Mouse (Mus musculus): ENCODE data around the gene Ube2s. TPM values are rescaled to one million over a fixed set of nuclear protein-coding genes. Genes with fewer than 3 reads are reported as not detected.
A peak's percentile ranks its signal among the peaks of the same experiment; 100 is the strongest.
"Not testable (repeated sequence)": the region's sequence is repeated elsewhere in the genome, so short reads cannot be mapped to it uniquely, and the experiment has no call there.

Ube2s gene
- polyA plus RNA-seq, 1 experiment: 131 TPM

- TF ChIP-seq POLR2A (IDR thresholded peaks at IDR 0.05; ENCODE audit: borderline replicate concordance, low read depth, low read length): no peak
- no peak for TF ChIP-seq CTCF (IDR thresholded peaks at IDR 0.05; ENCODE audit: low read depth, low read length)
- Histone ChIP-seq H3K27ac (ENCODE audit: insufficient read depth, low read depth, low read length) (no peak overlapping the region), H3K4me1 (ENCODE audit: control insufficient read depth, insufficient read depth, low read length) (no peaks in the 10 kb centered on the region), H3K4me3 (ENCODE audit: insufficient read depth, low read length) (no peak overlapping the region)
These were observed 9.9 kb upstream of the Ube2s start for GRCm38 (mm10) chr7:4822162-4822907.

DNA sequence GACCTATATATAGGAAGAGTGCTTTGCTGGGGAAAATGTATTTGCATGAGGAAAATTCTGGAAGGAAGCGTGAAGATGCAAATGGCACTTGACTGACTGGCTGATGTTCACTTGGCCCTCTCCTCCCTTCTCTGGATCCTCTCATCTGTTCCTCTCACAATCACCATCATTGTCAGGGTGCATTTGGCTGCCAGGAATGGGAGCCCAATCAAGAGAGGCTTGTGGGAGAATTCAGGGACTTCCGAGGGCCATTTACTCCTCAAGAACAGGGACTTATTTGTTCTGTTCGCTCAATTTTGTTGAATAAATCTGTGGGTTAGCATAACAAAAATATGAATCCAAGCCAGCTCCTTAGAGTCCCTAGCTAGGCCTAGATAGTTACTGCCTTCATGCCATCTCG is 9.3 kb upstream of the Ube2s start:
- Histone ChIP-seq H3K27ac (ENCODE audit: insufficient read depth, low read depth, low read length) (no peak overlapping the region), H3K4me1 (ENCODE audit: control insufficient read depth, insufficient read depth, low read length) (peaks cover 2% of the 10 kb centered on the region), H3K4me3 (ENCODE audit: insufficient read depth, low read length) (no peak overlapping the region)
- TF ChIP-seq CTCF (IDR thresholded peaks at IDR 0.05; ENCODE audit: low read depth, low read length) (no peak), POLR2A (IDR thresholded peaks at IDR 0.05; ENCODE audit: borderline replicate concordance, low read depth, low read length) (no peak)

DNA sequence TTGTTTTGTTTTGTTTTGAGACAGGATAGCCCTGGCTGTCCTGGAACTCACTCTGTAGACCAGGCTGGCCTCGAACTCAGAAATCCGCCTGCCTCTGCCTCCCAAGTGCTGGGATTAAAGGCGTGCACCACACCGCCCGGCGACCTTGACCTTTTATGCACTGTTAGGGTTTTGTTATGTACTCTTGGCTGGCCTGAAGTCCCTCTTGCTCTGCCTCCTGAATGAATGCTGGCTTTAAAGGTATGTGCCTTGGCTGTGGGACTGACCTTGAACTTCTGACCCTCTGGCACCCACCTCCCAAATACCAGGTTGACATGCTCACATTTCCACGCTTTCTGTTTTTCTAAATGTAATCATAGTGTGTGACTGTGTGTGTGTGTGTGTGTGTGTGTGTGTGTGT is 8.5 kb upstream of the Ube2s start:
- H3K4me3 ChIP-seq (ENCODE audit: insufficient read depth, low read length); H3K27ac ChIP-seq (ENCODE audit: insufficient read depth, low read depth, low read length); H3K4me1 ChIP-seq (ENCODE audit: control insufficient read depth, insufficient read depth, low read length): not testable (repeated sequence)

GRCm38 (mm10) chr7:4816559-4816958 is 4.2 kb upstream of the Ube2s start:
- Histone ChIP-seq H3K27ac (ENCODE audit: insufficient read depth, low read depth, low read length) (no peak overlapping the region), H3K4me1 (ENCODE audit: control insufficient read depth, insufficient read depth, low read length) (peaks cover 2% of the 10 kb centered on the region), H3K4me3 (ENCODE audit: insufficient read depth, low read length) (no peak overlapping the region)
- TF ChIP-seq CTCF (IDR thresholded peaks at IDR 0.05; ENCODE audit: low read depth, low read length) (no peak), POLR2A (IDR thresholded peaks at IDR 0.05; ENCODE audit: borderline replicate concordance, low read depth, low read length) (no peak)

DNA sequence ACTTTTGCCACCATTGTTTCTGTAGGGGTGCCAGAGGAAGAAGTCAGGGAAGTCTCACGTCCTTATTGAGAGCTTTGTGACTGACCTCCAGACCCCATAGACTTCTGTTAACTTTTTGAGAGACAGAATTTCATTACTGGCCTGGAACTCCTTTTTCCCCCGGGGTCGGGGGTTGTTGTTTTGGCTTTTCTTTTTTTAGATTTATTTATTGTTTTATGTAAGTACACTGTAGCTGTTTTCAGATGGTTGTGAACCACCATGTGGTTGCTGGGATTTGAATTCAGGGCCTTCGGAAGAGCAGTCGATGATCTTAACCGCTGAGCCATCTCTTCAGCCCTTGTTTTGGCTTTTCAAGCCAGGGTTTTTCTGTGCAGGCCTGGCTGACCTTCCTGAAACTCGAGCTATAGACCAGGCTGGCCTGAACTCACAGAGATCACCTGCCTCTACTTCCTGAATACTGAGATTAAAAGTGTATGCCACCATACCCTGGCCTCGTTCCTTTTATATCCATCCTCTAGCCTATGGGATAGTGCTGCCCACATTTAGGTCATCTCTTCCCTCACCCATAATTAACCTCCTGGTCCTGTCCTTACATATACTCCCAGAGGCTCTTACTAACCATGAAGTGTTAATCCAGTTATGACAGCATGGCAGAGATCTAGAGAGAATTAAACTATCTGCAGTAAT is 858 bp upstream of the Ube2s start:
- H3K27ac ChIP-seq (ENCODE audit: insufficient read depth, low read depth, low read length): peak overlapping the region; percentile 81
- peak overlapping the region; percentile 78 for H3K4me3 ChIP-seq (ENCODE audit: insufficient read depth, low read length)
- TF ChIP-seq CTCF (IDR thresholded peaks at IDR 0.05; ENCODE audit: low read depth, low read length) (no peak), POLR2A (IDR thresholded peaks at IDR 0.05; ENCODE audit: borderline replicate concordance, low read depth, low read length) (no peak)
- H3K4me1 ChIP-seq (ENCODE audit: control insufficient read depth, insufficient read depth, low read length): peaks cover 11% of the 10 kb centered on the region

GRCm38 (mm10) chr7:4811842-4812302 is 518 bp downstream of the Ube2s start:
- Histone ChIP-seq H3K4me1 (ENCODE audit: control insufficient read depth, insufficient read depth, low read length) (peaks cover 11% of the 10 kb centered on the region), H3K27ac (ENCODE audit: insufficient read depth, low read depth, low read length) (peak overlapping the region; percentile 58), H3K4me3 (ENCODE audit: insufficient read depth, low read length) (peak overlapping the region; percentile 88)
- TF ChIP-seq POLR2A (IDR thresholded peaks at IDR 0.05; ENCODE audit: borderline replicate concordance, low read depth, low read length): no peak
- TF ChIP-seq CTCF (IDR thresholded peaks at IDR 0.05; ENCODE audit: low read depth, low read length): no peak

- peak overlapping the region; percentile 88 for H3K4me3 ChIP-seq (ENCODE audit: insufficient read depth, low read length)
- H3K4me1 ChIP-seq (ENCODE audit: control insufficient read depth, insufficient read depth, low read length); H3K27ac ChIP-seq (ENCODE audit: insufficient read depth, low read depth, low read length): not testable (repeated sequence)
These were observed 1.3 kb downstream of the Ube2s start for GRCm38 (mm10) chr7:4811131-4811530.

- no peak for TF ChIP-seq POLR2A (IDR thresholded peaks at IDR 0.05; ENCODE audit: borderline replicate concordance, low read depth, low read length)
- Histone ChIP-seq H3K4me3 (ENCODE audit: insufficient read depth, low read length) (no peak overlapping the region), H3K4me1 (ENCODE audit: control insufficient read depth, insufficient read depth, low read length) (peaks cover 8% of the 10 kb centered on the region), H3K27ac (ENCODE audit: insufficient read depth, low read depth, low read length) (no peak overlapping the region)
These were observed 5.7 kb downstream of the Ube2s start for GRCm38 (mm10) chr7:4806716-4807115.

- Histone ChIP-seq H3K4me3 (ENCODE audit: insufficient read depth, low read length) (no peak overlapping the region), H3K27ac (ENCODE audit: insufficient read depth, low read depth, low read length) (no peak overlapping the region), H3K4me1 (ENCODE audit: control insufficient read depth, insufficient read depth, low read length) (no peaks in the 10 kb centered on the region)
- TF ChIP-seq CTCF (IDR thresholded peaks at IDR 0.05; ENCODE audit: low read depth, low read length) (no peak), POLR2A (IDR thresholded peaks at IDR 0.05; ENCODE audit: borderline replicate concordance, low read depth, low read length) (no peak)
These were observed 10.1 kb downstream of the Ube2s start for GRCm38 (mm10) chr7:4802247-4802646.

DNA sequence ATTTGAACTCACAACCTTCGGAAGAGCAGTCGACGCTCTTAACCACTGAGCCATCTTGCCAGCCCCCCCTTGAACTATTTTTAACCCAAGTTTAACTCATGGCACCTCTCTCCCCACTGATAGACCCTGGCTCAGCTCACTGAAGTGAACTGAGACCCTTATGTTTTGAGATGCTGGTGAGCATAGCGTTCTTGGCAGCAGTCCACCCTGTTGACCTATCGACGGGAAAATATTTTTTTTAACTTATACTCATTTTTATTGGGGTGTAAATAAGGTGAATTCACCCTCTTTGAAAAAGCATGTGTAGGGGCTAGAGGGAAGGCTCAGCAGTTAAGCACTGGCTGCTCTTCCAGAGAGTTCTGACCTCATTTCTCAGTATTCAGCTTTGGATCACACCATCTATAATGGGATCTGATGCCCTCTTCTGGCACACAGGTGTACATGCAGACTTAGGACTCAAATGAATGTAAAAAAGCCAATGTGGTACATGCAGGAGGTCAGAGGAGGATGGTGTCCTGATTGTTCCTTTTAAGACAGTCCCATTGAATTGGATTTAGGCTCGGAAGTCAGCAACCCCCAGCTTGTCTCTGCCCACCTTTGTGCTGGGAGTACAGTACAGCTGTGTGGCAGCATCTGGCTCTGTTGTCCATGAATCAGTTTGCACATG is 16.5 kb downstream of the Ube2s start:
- TF ChIP-seq POLR2A (IDR thresholded peaks at IDR 0.05; ENCODE audit: borderline replicate concordance, low read depth, low read length) (no peak), CTCF (IDR thresholded peaks at IDR 0.05; ENCODE audit: low read depth, low read length) (no peak)
- no peak overlapping the region for H3K27ac ChIP-seq (ENCODE audit: insufficient read depth, low read depth, low read length)

More for the DNA sequence above, 16.5 kb downstream of the Ube2s start:
- H3K4me1 ChIP-seq (ENCODE audit: control insufficient read depth, insufficient read depth, low read length): peaks cover 4% of the 10 kb centered on the region; the same call in 1 of the 2 replicates
- no peak overlapping the region for H3K4me3 ChIP-seq (ENCODE audit: insufficient read depth, low read length)
